Mouse (Mus musculus) lung, adult 2 months (tissue): ENCODE data around the gene Cfap46.

Experiments used
- CTCF ChIP-seq: fragments of 200-500 bp; IDR thresholded peaks from 2 replicates; pipeline ENCODE4 v1.5.1; 2011; ENCODE audit warnings: mild to moderate bottlenecking, low read length, control low read depth; ENCODE audit not compliant: insufficient read depth
- POLR2A ChIP-seq: fragments of 200-500 bp; IDR thresholded peaks from 2 replicates; pipeline ENCODE4 v1.6.1; 2011; ENCODE audit warnings: low read depth, mild to moderate bottlenecking, control low read depth, low read length, borderline replicate concordance; ENCODE audit errors: extremely low read depth

DNA sequence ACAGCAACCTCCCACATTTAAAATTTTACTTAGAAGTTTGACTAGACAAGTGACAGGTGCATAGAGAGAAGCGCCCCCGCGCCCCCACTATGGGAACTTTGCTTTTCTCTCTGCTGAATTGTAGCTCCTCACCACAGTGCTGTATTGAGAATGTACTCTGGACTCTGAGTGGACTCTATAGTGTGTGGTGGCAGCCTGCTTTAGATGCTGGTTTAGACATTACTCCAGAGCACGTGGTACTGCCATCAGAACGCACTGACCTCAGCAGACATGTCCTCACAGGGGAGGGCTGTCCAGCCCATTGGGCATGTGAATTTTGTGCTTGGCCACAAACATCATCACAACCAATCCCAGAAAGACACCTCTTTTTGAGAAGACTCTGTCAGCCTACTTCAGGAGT is 112.8 kb downstream of the Cfap46 start:
- TF ChIP-seq POLR2A (no peak), CTCF (no peak)
